Mouse (Mus musculus): ENCODE measurements around the gene Tshz2.

The Tshz2 gene

DNA sequence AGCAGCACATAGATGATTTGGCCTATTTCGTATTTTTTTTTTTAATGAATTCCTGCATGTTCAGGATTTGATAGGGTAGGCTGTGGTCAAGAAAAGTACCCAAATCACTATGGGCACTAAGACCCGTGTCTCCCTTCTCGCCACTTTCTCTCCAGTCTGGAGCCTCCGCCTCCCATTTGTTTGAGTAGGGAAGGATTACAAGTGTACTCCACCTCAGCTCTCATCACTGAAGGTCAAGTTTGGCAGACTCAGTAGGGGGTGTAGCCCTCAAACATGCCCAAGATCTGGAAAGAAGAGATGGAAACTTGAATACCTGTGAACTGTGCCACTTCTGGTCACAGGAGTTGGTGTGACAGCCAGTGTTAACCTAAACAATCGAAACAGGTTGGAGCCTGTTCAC lies 66.3 kb downstream of the Tshz2 start:
- no peak for DNase-seq (ENCODE audit: low spot score in 2 of 2)

DNA sequence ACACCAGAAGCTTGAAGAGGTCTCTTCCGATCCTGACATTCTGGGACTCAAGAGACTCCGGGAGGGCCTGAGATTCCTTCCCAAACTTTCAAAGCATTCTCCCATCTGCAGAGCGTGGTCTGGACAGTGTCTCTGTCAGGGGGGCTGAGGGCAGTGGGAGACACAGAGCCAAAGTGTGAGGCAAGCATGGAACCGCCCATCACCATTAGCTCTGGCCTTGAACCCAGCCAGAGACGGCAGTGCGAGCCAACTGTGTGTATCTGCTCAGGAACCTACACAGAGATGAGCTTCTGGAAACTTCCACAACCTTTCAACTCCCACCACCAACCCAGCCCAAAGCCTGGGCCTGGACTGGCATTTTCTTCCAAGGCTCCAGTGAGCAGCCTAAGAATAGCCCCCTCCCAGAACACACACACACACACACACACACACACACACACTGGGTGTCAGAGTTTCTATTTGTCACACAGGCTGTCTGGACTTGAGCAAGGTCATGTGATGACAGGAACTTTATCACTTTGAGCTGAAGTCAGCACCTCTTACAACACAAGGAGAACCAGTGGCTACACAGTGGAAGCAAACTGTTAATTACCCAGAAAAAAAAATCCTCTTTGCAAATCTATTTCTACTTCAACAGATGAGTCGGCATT lies 67.2 kb downstream of the Tshz2 start:
- DNase-seq (ENCODE audit: low spot score in 2 of 2), result no peak

DNA sequence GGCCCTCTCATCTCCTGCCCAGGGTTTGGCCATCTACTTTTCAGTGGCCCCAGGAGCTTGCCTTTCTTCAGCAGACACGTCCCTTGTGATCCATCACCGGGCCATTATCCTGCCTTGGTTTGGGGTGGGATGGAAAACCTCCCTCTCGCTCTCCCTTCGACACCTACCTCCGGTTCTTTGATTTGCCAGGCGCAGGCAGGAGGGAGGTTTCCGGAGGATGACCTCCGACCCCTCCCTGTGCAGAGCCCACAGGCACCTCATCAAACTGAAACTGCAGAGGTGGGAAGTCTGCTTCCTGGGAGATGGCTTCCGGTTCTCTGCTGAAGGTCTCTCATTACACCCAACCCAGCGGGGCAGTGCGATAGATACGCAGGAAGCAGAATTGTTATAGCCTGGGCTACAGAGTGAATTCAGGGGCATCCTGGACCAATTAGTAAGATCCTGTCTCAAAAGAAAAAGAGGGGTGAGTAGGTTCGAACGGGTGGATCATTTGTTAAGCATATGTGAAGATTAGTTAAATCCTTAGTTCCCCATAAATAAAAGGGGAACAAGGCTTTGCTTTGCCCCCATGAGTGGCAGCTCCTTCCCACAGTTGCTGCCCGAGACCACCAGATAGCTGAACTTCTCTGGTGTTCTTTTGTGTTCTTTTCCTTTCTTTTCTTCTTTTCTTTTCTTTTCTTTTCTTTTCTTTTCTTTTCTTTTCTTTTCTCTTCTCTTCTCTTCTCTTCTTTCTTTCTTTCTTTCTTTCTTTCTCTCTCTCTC lies 70.1 kb downstream of the Tshz2 start:
- no peak for DNase-seq (ENCODE audit: low spot score in 2 of 2)

- no peak for DNase-seq (ENCODE audit: low spot score in 2 of 2)
Measured at GRCm38 (mm10) chr2:169721793-169722326, 89.0 kb downstream of the Tshz2 start.

- DNase-seq (ENCODE audit: low spot score in 2 of 2), result no peak
Measured at GRCm38 (mm10) chr2:169722341-169722740, 89.5 kb downstream of the Tshz2 start.

DNA sequence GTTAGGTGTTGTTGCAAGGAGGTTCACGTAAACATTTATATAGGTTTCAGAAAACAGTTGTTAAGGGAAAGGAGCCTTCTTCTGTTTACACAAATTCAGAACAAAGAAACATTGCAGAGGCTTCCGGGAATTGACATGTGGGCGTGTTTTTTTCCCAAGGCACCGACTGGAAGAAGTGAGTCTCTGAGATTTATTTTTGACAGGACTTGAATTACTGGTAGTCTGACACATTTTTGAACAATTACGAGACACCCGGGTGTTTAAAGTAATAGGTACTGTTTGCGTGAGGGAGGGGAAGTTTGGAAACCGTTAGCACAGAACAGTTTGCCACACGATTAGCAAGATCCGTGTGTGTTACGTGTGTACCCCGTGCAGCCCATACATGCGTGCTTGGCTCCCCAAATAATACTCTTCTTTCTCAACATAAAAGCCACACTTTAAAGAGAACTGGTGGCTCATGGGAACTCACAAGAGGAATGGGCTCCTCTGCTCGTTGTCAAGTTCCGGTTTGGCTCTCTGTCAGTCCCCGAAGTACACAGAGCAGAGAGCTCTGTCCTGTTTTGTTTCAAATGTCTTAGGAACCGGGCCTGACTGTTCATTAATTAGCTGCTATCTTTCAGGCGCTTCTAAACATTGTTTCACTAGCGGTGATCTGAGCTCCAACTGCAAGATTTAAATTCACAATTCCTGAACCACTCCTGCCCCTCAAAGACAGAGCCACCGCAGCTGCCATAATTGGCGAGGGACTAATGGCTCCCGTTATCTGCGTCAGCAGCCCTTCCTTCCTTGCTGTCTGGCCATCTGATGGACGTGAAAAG lies 91.0 kb downstream of the Tshz2 start:
- no peak for DNase-seq (ENCODE audit: low spot score in 2 of 2)

- no peak for DNase-seq (ENCODE audit: low spot score in 2 of 2)
Measured at GRCm38 (mm10) chr2:169728651-169729280, 96.0 kb downstream of the Tshz2 start.

DNA sequence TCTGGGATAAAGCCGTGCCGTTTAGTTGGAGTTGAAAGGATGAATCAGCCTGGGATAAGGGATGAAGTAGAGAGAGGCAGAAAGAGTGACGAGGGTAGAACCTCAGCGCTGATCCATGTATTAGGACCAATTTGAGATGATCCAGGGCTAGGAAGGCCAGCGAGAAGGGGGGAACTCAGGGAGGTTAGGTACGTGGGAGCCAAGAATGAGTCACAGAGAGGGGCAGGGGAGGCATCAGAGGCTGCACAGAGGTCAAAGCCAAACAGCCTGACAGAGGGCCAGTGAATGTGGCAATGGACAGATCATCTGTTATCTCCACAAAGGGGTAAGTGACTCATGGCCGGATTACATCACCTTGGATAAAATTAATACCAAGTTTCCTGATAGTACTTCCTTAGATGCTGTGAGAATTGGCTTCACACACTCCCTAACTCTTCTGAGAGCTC lies 97.8 kb downstream of the Tshz2 start:
- no peak for DNase-seq (ENCODE audit: low spot score in 2 of 2)

GRCm38 (mm10) chr2:169734053-169734452 lies 101.2 kb downstream of the Tshz2 start:
- DNase-seq (ENCODE audit: low spot score in 2 of 2), result no peak

DNA sequence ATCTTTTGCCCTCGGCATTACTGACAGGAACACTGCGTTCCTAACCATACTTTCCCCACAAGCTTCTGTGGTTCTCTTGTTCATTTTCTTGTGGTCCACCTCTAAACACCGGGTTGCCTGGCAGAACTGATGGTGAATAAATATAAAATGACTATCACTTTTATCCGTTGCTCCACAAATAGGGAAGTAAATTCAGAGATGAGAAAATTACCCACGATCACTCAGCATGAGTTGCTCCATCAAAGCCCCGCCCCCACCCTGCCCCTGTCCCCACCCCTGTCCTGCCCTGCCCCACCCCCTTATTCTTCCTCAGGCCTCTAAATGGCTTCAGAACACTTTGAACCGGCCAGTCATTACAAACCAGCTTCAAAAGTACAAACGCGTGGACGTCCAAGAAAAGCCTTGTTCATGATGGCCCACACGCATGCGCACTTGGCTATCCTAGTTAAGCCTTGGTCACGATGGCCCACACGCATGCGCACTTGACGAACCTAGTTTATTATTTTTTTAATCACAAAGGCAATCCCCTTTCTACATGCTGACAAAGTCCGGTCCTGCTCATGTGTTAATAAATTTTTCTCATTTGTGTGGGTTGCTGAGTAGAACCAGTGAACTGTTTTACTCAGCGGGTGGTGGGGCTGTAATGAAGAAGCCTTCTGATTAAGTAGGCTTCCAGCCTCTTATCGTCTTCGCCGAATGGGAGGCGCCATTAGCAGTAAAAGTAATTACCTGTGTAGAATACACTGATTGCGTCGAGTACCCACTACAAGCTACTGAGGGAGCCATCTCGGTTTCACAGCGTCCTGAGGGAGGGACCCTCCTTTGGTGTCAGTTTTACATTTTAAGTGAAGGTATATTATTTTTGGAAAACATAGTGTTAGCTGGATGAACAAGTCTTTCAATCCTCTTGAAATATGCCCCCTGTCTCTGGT lies 102.9 kb downstream of the Tshz2 start:
- no peak for DNase-seq (ENCODE audit: low spot score in 2 of 2)

GRCm38 (mm10) chr2:169740996-169741395 lies 108.2 kb downstream of the Tshz2 start:
- DNase-seq (ENCODE audit: low spot score in 2 of 2), result no peak

DNA sequence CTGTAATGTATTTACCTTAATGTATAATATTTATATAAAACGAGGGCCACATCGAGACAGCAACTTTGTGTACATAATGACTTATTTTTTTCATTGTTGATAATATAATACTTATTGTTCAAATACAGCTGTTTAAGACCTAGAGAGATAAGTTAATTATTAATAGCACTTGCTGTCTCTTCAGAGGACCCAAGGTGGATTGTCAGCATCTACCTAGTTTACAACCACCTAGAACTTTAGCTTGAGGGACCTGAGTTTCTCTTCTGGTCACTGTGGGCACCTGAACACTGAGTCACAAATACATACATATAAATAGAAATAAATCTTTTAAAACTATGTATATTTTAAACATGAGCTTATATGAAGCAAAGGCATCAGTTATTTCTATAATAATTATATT lies 110.0 kb downstream of the Tshz2 start:
- DNase-seq (ENCODE audit: low spot score in 2 of 2), result no peak

DNA sequence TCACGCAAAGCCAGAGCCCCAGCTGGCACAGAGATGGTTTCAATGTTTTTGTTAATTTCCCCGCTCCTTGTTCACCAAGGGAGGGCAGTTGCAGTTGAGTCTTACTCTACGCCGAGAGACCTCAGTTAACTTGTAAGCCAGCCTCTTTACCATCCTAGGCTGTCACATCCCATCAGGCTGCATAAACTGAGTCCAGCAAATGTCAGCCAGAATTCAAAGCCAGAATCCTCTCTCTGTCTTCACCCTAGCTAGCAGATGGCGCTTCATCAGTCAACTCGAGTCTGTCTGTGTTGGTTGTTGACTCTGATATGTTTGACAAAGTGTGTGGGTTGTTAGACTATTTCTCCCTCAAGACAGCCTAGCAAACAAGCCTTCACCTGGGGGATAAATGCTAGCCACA lies 110.5 kb downstream of the Tshz2 start:
- no peak for DNase-seq (ENCODE audit: low spot score in 2 of 2)

- no peak for DNase-seq (ENCODE audit: low spot score in 2 of 2)
Measured at GRCm38 (mm10) chr2:169743910-169744309, 111.1 kb downstream of the Tshz2 start.

DNA sequence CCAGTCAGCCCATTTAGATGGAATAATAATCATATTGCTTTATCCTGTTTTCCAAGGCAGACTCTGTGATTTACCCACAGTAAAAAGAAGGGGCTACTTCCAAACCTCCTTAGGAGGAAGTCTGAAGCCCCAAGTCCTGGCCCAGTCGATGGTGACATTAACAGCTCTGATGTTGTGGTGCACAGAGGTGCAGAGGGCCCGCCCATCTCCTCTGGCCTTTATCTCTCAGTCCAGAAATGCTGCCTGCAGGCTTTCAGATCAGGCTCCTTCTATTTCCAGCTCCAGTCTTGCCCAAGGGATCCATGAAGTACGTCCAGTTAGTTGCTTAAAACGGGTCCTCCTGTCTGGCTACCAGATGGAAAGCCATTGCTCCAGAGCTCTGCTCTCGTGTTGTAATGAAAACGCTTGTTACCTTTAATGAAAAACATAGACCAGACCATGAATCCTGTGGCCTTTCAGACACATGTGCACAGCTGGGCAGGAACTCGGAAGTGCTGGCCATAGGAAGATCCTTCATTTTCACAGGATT lies 114.4 kb downstream of the Tshz2 start:
- DNase-seq (ENCODE audit: low spot score in 2 of 2), result no peak

GRCm38 (mm10) chr2:169749331-169749945 lies 116.6 kb downstream of the Tshz2 start:
- DNase-seq (ENCODE audit: low spot score in 2 of 2), result no peak

DNA sequence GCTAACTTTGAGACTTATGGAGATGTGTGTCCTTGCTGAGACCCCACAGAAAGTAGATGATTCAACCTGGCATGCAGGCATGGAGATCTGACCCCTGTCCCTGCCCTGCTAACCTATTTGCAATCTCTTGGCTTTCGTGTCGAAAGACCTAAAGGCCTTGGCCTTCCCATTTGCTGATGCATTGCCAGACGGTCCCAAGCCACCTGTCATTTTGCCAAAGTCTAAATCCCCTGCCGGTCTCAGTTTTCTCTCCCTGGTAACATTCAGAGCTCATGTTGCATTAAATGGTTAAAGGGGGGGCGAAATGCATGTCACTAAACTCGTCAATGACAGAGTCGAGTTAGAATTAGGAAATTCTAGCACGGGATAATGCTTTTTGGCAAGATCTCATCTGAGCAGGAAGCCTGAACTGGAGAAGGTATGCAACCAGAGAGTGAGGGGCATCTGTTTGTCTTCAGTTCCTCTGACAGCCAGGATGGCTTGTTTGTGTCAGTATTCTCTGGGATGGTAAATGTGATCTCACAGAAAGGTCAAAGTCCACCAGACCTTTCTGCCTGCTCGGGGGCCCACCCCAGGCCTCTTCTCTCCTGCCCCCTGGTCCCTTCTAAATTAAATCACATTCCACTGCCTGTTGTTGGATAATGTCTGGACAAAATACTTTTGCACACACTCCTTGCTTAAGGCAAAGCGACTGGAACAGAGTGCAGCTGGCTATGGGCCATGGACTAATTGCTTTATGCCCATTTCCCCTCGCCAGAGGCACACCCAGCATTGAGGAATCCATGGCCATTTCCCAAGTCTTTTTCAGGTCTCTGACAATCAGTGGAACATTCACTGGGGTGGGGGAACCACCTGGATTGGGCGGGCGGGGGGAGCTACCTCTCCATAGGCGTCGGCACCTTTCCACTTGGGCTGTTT lies 118.0 kb downstream of the Tshz2 start:
- no peak for DNase-seq (ENCODE audit: low spot score in 2 of 2)

GRCm38 (mm10) chr2:169752126-169752525 lies 119.3 kb downstream of the Tshz2 start:
- no peak for DNase-seq (ENCODE audit: low spot score in 2 of 2)

- DNase-seq (ENCODE audit: low spot score in 2 of 2), result no peak
Measured at GRCm38 (mm10) chr2:169753432-169753831, 120.6 kb downstream of the Tshz2 start.

All from frontal cortex, postnatal 36 days (tissue).